In the genomic region with DNA sequence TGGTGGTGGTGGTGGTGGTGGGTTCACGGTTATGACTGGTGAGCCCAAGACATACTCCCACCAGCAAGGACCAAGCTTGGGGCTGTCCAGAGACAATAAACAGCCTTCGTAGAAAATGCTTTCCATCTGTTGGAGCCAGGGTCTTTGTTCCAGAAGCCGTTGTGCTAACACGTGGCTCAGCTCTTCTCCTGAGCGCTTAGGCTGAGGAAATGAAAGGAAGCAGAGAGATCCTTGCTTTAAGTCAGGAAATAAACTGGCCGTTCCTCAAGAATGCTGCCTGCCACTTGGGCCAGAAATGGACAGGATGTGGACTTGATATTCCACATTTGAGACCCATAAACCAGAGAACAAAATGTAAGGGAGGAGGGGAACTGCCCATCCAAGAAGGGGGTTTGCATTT, we compare ENCODE assay signal across 13 mouse cellular contexts. TPM values are rescaled to one million over a fixed set of nuclear protein-coding genes. Genes with fewer than 3 reads are reported as not detected.
DNase-seq lines count a peak whose midpoint lies in the region; ATAC-seq lines count a peak whose summit lies in the region.
"Had no signal": no experiment of that assay in that cellular context is flagged by ENCODE, and none has a peak within 500 bp of the region (broad histone marks: within the 10 kb centered on the region; RNA-seq: fewer than 3 reads in every experiment).

No protein-coding gene starts in this region.

- no peaks in the 10 kb centered on the region for H3K36me3 ChIP-seq in embryonic facial prominence, embryonic 13.5 days
- H3K36me3 ChIP-seq in intestine, embryonic 16.5 days (ENCODE audit: control insufficient read depth, insufficient read depth, low read length), result no peaks in the 10 kb centered on the region
- no peaks in the 10 kb centered on the region for H3K36me3 ChIP-seq in limb, embryonic 15.5 days
- H3K36me3 ChIP-seq: hindbrain, embryonic 10.5 days had no signal

- H3K4me2 ChIP-seq in embryonic facial prominence, embryonic 13.5 days, result no peak overlapping the region
- no peak overlapping the region for H3K4me2 ChIP-seq in intestine, embryonic 16.5 days (ENCODE audit: low read depth, low read length)
- H3K4me2 ChIP-seq in limb, embryonic 15.5 days, result peak overlapping the region; percentile 7; the same call in 1 of the 2 replicates

- H3K27ac ChIP-seq in embryonic facial prominence, embryonic 13.5 days, result peak overlapping the region; percentile 29; the same call in 1 of the 2 replicates
- H3K27ac ChIP-seq in intestine, embryonic 16.5 days (ENCODE audit: low read length), result peak overlapping the region; percentile 71
- H3K27ac ChIP-seq in limb, embryonic 15.5 days, result peak overlapping the region; percentile 81
- H3K27ac ChIP-seq: hindbrain, embryonic 10.5 days; layer of hippocampus, adult 2 months had no signal

- H3K9ac ChIP-seq in embryonic facial prominence, embryonic 13.5 days, result no peak overlapping the region
- H3K9ac ChIP-seq in intestine, embryonic 16.5 days (ENCODE audit: low read depth, low read length), result no peak overlapping the region
- no peak overlapping the region for H3K9ac ChIP-seq in limb, embryonic 15.5 days

- WGBS in embryonic facial prominence, embryonic 13.5 days, result 39% methylated on average over 6 of the region's 6 CpGs
- 48% methylated on average over 6 of the region's 6 CpGs for WGBS in intestine, embryonic 16.5 days
- 25% methylated on average over 6 of the region's 6 CpGs for WGBS in limb, embryonic 15.5 days

- no peak for ATAC-seq in embryonic facial prominence, embryonic 13.5 days (ENCODE audit: insufficient number of reproducible peaks, insufficient read depth, low FRiP score, low TSS enrichment, low read depth)
- peak; percentile 56; the same call in 1 of the 2 replicates for ATAC-seq in intestine, embryonic 16.5 days
- ATAC-seq in limb, embryonic 15.5 days (ENCODE audit: insufficient number of reproducible peaks, low FRiP score, low TSS enrichment, low read depth), result peak; percentile 79
- ATAC-seq in activated CD4-positive, CD25-positive, alpha-beta regulatory T cell, adult 4 months, result no peak

- no peaks in the 10 kb centered on the region for H3K9me3 ChIP-seq in embryonic facial prominence, embryonic 13.5 days
- no peaks in the 10 kb centered on the region for H3K9me3 ChIP-seq in intestine, embryonic 16.5 days (ENCODE audit: control insufficient read depth, low read length)
- no peaks in the 10 kb centered on the region for H3K9me3 ChIP-seq in limb, embryonic 15.5 days
- H3K9me3 ChIP-seq: hindbrain, embryonic 10.5 days had no signal

- no peak overlapping the region for H3K4me3 ChIP-seq in embryonic facial prominence, embryonic 13.5 days
- no peak overlapping the region for H3K4me3 ChIP-seq in intestine, embryonic 16.5 days (ENCODE audit: low read length)
- no peak overlapping the region for H3K4me3 ChIP-seq in limb, embryonic 15.5 days
- H3K4me3 ChIP-seq: hindbrain, embryonic 10.5 days; layer of hippocampus, adult 2 months had no signal

- peaks cover 12% of the 10 kb centered on the region for H3K4me1 ChIP-seq in embryonic facial prominence, embryonic 13.5 days
- H3K4me1 ChIP-seq in intestine, embryonic 16.5 days (ENCODE audit: control insufficient read depth, insufficient read depth, low read length), result no peaks in the 10 kb centered on the region; the same call in 1 of the 2 replicates
- H3K4me1 ChIP-seq in limb, embryonic 15.5 days, result peaks cover 26% of the 10 kb centered on the region
- H3K4me1 ChIP-seq: hindbrain, embryonic 10.5 days had no signal

- peak; percentile 51 to 58 for DNase-seq in heart, adult 9 months (ENCODE audit: low spot score in 2 of 2)
- DNase-seq in heart, postnatal 4 days, result no peak
- no peak for DNase-seq in right cerebral cortex, postnatal 14 days
- DNase-seq in neural tube, embryonic 10.5 days (ENCODE audit: extremely low spot score, low spot score), result no peak
- DNase-seq: adrenal gland, postnatal 25 days; cerebellum, adult 18-20 months; thymus, postnatal 36 days had no signal

- no peaks in the 10 kb centered on the region for H3K27me3 ChIP-seq in embryonic facial prominence, embryonic 13.5 days
- H3K27me3 ChIP-seq in intestine, embryonic 16.5 days (replicated peaks; ENCODE audit: control insufficient read depth, insufficient read depth, low read length), result no peaks in the 10 kb centered on the region
- no peaks in the 10 kb centered on the region for H3K27me3 ChIP-seq in limb, embryonic 15.5 days

RNA-seq across cellular contexts. Expression of gene Cops8, which starts 59.7 kb away (rescaled TPM):
- total RNA-seq in heart, postnatal 4 days (2021), result 10 to 100 TPM; 78.6 to 91.6 TPM
- 150 and 171 TPM in 2 replicates for polyA plus RNA-seq in embryonic facial prominence, embryonic 13.5 days (2015; fragmentation: Nextera tagmentation; extraction: Ambion mirVana)
- polyA plus RNA-seq in intestine, embryonic 16.5 days (2015; fragmentation: Nextera tagmentation; extraction: Ambion mirVana), result 119 TPM in 2 replicates
- polyA plus RNA-seq in limb, embryonic 15.5 days (2015; fragmentation: Nextera tagmentation; extraction: Ambion mirVana), result 156 and 160 TPM in 2 replicates
- polyA plus RNA-seq in activated CD4-positive, CD25-positive, alpha-beta regulatory T cell, adult 4 months (2017; shearing (Covaris generic)), result 100 to 1,000 TPM in 1 of 2 experiments, 10 to 100 TPM in 1; 99.5 to 132 TPM

Comparison
In these comparisons a context has a peak if more than half of its experiments do, and no peak if none do; other contexts are left out.
1. DNase-seq: peak in heart, adult 9 months (2 of 2); none in heart, postnatal 4 days (single experiment), right cerebral cortex, postnatal 14 days (single experiment) and neural tube, embryonic 10.5 days (single experiment).
2. ATAC-seq: peak in intestine, embryonic 16.5 days (single experiment) and limb, embryonic 15.5 days (single experiment); none in embryonic facial prominence, embryonic 13.5 days (single experiment) and activated CD4-positive, CD25-positive, alpha-beta regulatory T cell, adult 4 months (single experiment).
3. H3K27ac ChIP-seq: peak in every context shown above with its lines; median percentile 81 in limb, embryonic 15.5 days; 71 in intestine, embryonic 16.5 days; 29 in embryonic facial prominence, embryonic 13.5 days.